Mouse (Mus musculus) cerebellum, adult (tissue): ENCODE results near the gene Aoc3.
"Not testable (repeated sequence)": the region's sequence is repeated elsewhere in the genome, so short reads cannot be mapped to it uniquely, and the experiment has no call there.

Source experiments
- ATAC-seq: cut with Nextera tagmentation; 2 replicates; pipeline ENCODE4 v1.9.2; 2017; ENCODE audit warnings: mild to moderate bottlenecking, moderate library complexity, mixed read lengths; ENCODE audit not compliant: insufficient number of reproducible peaks, low FRiP score, low TSS enrichment

Gene Aoc3

GRCm38 (mm10) chr11:101330371-101330924 lies at the start of gene Aoc3:
Aoc3 (plus strand) TSS chr11:101330605.
- no peak for ATAC-seq

GRCm38 (mm10) chr11:101280837-101281236 lies 49.6 kb upstream of the Aoc3 start:
- ATAC-seq, result no peak

- ATAC-seq, result no peak
Observed at GRCm38 (mm10) chr11:101282896-101283295, 47.5 kb upstream of the Aoc3 start.

GRCm38 (mm10) chr11:101283805-101284204 lies 46.6 kb upstream of the Aoc3 start:
- ATAC-seq, result no peak

GRCm38 (mm10) chr11:101287306-101287705 lies 43.1 kb upstream of the Aoc3 start:
- ATAC-seq, result no peak

GRCm38 (mm10) chr11:101291231-101291630 lies 39.2 kb upstream of the Aoc3 start:
- ATAC-seq, result no peak

- ATAC-seq, result no peak
Observed at GRCm38 (mm10) chr11:101295191-101295590, 35.2 kb upstream of the Aoc3 start.

- ATAC-seq, result no peak
Observed at GRCm38 (mm10) chr11:101300881-101301280, 29.5 kb upstream of the Aoc3 start.

- ATAC-seq, result no peak
Observed at GRCm38 (mm10) chr11:101301299-101302003, 29.0 kb upstream of the Aoc3 start.

- peak; percentile 93; the same call in 1 of the 2 replicates for ATAC-seq
Observed at GRCm38 (mm10) chr11:101302004-101302798, 28.2 kb upstream of the Aoc3 start, which contains the start of gene Becn1. Becn1 (minus strand) TSS chr11:101302286.

- no peak for ATAC-seq
Observed at GRCm38 (mm10) chr11:101307744-101308143, 22.7 kb upstream of the Aoc3 start.

GRCm38 (mm10) chr11:101311083-101311482 lies 19.3 kb upstream of the Aoc3 start:
- ATAC-seq, result no peak

- ATAC-seq, result no peak
Observed at GRCm38 (mm10) chr11:101312150-101312549, 18.3 kb upstream of the Aoc3 start.

GRCm38 (mm10) chr11:101314567-101314966 lies 15.8 kb upstream of the Aoc3 start:
- ATAC-seq, result no peak

GRCm38 (mm10) chr11:101315082-101315650 lies 15.2 kb upstream of the Aoc3 start:
- no peak for ATAC-seq

- ATAC-seq, result peak; percentile 80; the same call in 1 of the 2 replicates
Observed at GRCm38 (mm10) chr11:101315665-101316500, 14.5 kb upstream of the Aoc3 start, which contains the start of gene Psme3. Psme3 (plus strand) TSS chr11:101316213.

GRCm38 (mm10) chr11:101316501-101316917 lies 13.9 kb upstream of the Aoc3 start:
- ATAC-seq, result no peak; the same call in 1 of the 2 replicates

- no peak for ATAC-seq
Observed at GRCm38 (mm10) chr11:101323609-101324008, 6.8 kb upstream of the Aoc3 start.

- ATAC-seq, result no peak
Observed at GRCm38 (mm10) chr11:101324763-101325162, 5.6 kb upstream of the Aoc3 start, which contains the start of gene Aoc2. Aoc2 (plus strand) TSS chr11:101325063.

- not testable (repeated sequence) for ATAC-seq
Observed at GRCm38 (mm10) chr11:101325201-101325600, 5.2 kb upstream of the Aoc3 start.
